Mouse (Mus musculus): ENCODE data around the gene Mfsd2b.
A peak's percentile ranks its signal among the peaks of the same experiment; 100 is the strongest.

The Mfsd2b gene

DNA sequence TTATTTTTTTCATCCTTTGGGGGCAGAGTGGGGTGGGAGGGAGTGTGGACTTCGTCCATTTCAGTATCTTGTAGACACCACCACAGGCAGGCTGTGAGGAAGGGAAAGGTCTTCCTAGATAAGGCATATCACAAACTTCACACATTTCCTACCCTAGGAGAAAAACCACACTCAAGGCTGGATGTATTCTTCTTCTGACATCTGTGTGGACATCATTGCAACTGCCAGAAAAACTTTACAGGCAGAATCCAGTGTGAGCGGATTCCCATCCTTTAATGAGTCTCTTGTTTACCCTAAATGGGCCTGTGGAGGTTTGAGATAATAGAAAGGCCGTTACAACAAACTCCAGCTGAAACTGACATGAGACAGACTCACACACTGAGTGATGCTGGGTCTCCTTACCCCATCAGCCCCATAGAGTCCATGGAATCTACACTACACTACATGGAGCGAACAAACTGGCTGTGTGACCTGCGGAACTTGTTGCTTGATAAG is 1.1 kb downstream of the Mfsd2b start:
- no peak for DNase-seq

DNA sequence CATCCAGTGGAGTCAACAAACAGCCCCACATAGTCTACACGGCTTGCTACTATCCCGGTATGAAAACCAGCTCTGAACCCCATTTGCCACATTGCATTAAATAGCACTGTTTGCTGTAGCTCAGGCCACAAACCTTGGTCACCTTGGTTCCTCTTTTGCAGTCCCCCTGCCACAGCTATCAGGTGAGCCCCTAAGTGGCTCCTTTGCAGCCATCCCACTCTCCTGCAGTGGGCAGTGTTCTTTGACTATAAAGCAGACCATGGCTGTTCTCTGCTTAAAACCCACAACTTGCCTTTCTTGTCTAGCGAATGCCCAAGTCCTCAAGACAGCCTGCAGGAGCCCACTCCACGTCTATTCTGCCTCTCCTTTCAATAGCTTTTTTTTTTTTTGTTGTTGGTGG is 1.9 kb downstream of the Mfsd2b start:
- DNase-seq, result no peak

DNA sequence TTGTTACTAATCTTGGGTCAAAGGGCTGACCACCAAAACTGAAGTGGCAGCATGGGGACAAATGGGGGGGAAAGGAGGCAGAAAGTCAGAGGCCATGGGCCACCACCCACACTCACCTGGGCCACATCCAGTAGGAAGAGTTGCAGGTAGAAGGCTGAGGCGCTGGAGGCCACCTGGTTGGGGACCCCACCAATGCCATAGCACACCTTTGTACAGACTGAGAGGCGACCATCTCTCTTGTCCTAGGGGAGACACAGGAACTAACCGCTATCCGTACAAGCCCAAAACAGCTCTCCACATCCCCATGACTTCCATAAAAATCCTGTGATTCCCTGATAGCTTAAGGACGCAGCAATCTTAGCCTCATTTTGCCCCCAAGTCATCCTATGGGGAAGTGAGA is 2.9 kb downstream of the Mfsd2b start:
- DNase-seq, result no peak

- no peak for DNase-seq
Measured at GRCm38 (mm10) chr12:4868924-4869323, 5.2 kb downstream of the Mfsd2b start.

- peak; percentile 39 for DNase-seq
Measured at GRCm38 (mm10) chr12:4864338-4864690, 9.8 kb downstream of the Mfsd2b start.

- no peak for DNase-seq
Measured at GRCm38 (mm10) chr12:4863654-4864337, 10.4 kb downstream of the Mfsd2b start.

- DNase-seq, result no peak
Measured at GRCm38 (mm10) chr12:4862672-4863071, 11.5 kb downstream of the Mfsd2b start.

GRCm38 (mm10) chr12:4859241-4859914 is 14.8 kb downstream of the Mfsd2b start:
- no peak for DNase-seq

GRCm38 (mm10) chr12:4856834-4857233 is 17.3 kb downstream of the Mfsd2b start:
- no peak for DNase-seq

- no peak for DNase-seq
Measured at GRCm38 (mm10) chr12:4856160-4856559, 18.0 kb downstream of the Mfsd2b start.

- DNase-seq, result peak; percentile 56
Measured at GRCm38 (mm10) chr12:4843741-4844140, 30.4 kb downstream of the Mfsd2b start.

- peak; percentile 95 for DNase-seq
Measured at GRCm38 (mm10) chr12:4842890-4843597, 31.1 kb downstream of the Mfsd2b start, which contains the start of gene Wdcp. Gene Wdcp (plus strand): TSS chr12:4843303.

- DNase-seq, result no peak
Measured at GRCm38 (mm10) chr12:4842456-4842855, 31.7 kb downstream of the Mfsd2b start.

- DNase-seq, result peak; percentile 78
Measured at GRCm38 (mm10) chr12:4841392-4841887, 32.7 kb downstream of the Mfsd2b start, which contains the start of gene Fkbp1b. Gene Fkbp1b (minus strand): TSS chr12:4841591.

DNA sequence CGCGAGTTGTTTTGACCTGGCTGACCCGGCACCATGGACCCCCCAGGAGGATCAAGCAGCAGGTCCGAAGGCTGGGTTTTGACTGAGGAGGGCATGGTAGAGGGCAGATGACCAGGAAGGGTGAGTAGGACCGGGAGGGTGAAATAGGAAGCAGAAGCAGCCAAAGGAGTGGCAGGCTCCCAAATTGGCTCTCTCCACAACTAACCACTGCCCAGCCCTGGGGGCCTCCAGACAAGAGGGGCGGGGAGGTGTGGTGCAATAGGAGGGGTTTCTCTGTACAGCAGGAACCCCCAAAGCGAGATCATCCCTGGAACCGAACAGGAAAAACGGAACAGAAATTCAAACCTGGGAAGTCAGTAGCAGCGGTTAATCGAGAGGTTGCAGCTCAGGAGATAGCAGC is 33.4 kb downstream of the Mfsd2b start:
- DNase-seq, result no peak

DNA sequence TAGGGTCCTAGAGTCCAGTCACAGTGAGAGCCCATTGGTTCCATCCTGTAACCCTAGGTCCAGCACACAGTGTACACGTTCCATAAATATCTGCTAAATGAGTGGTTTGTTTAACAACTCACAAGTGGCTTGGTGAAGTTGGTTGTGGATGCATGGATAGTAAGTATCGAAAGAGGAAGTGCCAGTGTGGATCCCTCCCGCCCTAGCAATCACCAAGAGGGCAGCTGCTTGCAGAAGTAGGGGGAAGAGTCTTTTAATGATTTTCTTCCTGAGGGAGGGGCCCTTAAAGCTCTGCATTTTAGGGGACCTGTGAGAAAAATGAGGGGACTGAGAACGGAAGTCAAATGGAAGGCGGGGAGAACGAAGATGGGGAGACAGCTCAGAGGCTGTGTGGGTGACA is 34.1 kb downstream of the Mfsd2b start:
- DNase-seq, result no peak

- no peak for DNase-seq
Measured at GRCm38 (mm10) chr12:4836959-4837358, 37.2 kb downstream of the Mfsd2b start.

DNA sequence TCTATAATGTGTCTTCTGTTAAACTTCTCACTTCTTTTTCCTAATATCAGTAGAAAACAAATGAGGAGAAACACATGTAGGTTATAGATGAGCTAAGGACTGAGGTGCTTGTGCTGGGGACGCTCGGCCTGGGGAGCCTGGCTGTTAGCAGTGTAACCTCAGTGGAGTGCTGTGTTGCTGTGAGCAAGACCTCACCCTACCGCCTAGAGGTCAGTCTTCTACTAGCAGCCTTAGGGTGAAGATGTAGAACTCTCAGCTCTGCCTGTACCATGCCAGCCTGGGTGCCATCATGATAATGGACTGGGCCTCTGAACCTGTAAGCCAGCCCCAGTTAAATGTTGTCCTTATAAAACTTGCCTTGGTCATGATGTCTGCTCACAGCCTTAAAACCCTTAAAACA is 46.9 kb downstream of the Mfsd2b start:
- DNase-seq, result no peak

DNA sequence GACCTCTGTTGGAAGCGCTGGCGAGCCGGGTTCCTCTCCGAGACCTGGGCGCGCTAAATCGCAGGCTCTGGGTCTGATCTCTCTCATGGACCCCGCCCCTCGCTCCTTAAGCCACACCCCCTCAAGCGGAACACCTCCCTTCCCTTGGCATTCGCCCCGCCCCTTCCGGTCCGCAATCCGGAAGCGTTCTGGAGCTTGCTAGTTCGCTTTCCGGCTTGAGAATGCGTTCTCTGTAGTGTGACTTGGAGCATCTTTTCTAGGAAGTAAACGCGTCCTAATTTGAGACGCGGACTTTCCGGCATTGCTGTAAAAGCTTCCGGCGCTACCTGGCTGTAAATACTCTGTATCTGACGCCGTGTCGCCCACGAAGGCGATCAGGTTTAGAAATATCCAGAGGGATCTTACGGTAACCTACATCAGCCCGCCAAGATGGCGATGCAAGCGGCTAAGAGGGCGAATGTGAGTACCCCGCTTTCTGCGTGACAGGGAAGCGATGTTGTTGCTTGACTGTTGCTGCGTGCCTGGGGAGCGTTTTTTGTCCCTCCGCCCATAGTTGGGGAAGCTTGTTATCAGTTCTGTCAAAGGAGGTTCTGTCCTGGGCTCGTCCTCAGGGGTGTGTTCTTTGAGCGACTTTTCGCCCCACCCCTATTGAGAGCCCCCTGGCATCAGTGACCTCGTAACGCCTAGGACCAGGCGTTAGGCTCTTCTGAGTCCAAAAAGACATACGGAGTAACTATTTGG is 56.6 kb downstream of the Mfsd2b start, which contains the start of gene Sf3b6:
TSS of gene Sf3b6 (plus strand) at position 184 of the 741 bp plus-strand sequence.
- DNase-seq, result peak; percentile 98

DNA sequence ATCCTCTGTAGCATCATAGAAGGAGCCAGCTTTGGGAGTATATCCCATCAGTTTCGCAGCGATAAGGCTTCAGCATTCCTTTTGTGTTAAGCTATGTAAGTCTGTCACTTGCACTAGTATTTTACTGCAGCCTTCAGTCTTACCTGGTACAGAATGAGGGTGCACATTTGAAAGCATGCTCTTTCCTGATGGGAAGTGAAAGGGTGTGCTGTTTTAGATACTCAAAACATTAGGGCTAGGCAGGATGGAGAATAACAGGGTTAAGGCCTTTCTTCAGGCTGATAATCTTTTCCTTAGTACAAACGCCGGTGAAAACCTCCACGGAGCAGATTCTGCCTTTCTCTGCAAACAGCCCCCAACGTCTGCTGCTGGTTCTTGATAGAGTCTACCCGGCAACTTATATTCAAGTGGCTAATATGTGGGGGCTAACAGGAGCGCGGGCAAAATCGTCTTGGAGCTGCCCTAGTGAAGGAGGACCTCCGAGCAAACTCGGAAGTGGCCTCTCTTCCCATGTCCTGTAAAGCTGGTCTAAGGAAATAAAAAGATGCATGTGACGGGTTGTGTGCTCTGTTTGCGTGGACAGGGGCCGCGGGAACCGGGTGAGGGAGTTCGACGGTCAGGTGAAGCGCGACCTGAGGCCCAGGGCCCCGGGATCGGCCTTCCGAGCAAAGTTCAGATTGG is 57.3 kb downstream of the Mfsd2b start:
- no peak for DNase-seq

DNA sequence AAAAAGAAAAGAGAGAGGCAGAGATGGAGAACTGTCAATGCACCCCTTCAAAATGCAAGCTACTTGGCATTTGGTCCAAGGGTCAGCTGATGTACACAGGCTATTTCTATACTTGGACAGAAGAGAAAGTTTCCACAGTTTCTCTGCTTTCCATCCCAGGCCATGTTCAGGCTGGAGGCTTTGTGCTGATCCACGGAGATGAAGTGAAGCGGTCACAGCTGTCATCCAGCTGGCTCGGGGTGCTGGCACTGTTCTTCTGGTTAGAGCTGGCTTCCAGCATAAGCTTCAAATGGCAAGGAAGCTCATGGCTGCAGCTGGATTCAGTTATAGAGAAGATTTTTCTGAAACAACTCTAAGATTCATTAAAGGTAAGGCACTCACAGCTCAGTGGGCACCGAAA is 60.5 kb downstream of the Mfsd2b start:
- no peak for DNase-seq

All from retina, postnatal 1 day (tissue).